Mouse (Mus musculus) lung, postnatal 10 days (tissue): ENCODE measurements at regions not wholly inside any gene's neighbourhood (a gene's known extent, or its start where the extent isn't known, plus 50 kb on each side); places are given as distances from the start of the nearest gene placed in this dataset.

Experiments
- DNase-seq: peaks from one replicate; pipeline ENCODE4 v3.0.0; 2021

DNA sequence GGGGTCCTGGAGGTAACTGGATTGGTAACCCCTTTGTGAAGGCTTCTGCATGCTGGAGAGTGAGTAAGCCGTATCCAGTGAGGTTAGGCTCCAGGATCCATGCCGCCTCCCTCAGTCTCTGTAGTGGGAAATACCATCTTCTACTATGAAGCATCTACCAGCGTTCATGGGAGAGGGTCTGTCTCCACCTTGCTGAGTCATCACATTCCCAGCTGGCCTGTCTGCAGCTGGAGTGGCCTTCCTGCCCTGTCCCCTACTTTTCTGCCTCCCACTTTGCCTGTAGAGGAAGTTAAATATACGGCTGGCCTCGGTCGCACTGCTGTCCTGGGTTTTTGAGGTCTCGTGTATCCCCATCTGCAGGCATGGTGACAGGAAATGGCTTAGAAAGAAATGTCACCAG, 78.0 kb upstream of the Sec14l1 start:
- no peak for DNase-seq

DNA sequence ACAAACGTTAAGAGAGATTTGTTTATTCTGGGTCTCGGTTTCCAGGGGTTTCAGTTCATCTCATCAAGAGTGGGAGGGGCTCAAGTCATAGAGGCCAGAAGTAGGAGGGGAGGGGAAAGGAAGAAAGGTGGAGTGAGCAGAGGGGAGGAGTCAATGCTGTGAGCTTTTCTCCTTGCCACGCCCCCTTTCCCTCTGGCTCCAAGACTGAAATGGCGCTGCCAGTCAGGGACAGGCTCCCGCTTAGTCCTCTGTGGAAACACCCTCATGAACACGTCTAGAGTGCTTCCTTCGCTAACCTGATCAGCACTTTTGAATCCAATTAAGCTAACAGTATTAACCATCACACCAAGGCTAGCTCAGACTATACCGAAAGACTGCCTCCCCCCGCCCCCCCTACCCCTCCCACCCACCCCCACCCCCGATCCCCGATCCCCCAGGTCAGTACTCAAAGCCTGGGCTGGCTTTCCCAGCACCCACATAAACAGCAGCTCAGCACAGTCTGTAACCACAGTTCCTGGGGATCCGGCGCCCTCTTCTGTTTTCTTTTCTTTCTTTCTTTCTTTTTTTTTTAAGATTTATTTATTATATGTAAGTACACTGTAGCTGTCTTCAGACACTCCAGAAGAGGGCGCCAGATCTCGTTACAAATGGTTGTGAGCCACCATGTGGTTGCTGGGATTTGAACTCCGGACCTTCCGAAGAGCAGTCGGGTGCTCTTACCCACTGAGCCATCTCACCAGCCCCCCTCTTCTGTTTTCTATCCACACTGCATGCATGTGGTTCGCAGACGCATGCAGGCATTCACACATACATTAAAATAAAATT, 76.5 kb upstream of the Sec14l1 start:
- peak; percentile 66 for DNase-seq

DNA sequence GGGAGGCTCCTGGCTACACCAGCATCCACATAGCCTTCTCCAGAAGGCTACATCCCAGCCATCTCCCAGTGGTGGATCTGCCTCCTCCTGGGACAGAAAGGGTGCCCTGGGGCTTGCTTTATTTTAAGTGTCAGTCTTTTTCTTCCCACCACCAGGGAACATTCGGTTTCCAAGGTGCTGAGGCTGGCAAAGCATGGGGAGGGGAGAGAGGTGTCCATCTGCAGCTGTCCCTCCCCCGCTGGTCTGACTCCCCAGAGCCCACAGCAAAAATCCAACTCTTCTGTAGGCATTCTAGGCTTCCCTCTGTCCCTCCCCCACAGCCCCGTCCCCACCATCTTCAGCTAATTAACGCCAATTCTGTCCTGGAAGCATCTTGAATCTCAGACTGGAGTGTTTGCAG, 74.1 kb upstream of the Sec14l1 start:
- no peak for DNase-seq

DNA sequence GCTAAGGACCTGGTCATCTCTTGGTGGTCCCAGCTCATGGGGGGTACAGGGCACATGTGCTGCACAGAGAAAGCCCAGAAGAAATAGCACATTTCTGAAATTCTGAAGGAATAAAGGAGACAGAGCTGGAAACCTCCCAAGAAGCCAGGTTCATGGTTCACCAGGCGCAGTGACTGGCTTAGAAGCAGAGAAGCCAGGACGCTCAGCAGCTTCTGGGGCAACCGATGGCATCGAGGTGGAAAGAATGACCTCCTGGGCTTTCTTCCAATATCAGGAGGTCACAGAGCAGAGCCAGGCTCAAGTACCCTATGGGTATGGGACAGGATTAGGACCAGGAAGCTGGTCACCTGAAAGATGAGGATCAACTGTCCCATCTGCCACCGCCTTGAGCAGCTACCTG, 72.6 kb upstream of the Sec14l1 start:
- DNase-seq: no peak

DNA sequence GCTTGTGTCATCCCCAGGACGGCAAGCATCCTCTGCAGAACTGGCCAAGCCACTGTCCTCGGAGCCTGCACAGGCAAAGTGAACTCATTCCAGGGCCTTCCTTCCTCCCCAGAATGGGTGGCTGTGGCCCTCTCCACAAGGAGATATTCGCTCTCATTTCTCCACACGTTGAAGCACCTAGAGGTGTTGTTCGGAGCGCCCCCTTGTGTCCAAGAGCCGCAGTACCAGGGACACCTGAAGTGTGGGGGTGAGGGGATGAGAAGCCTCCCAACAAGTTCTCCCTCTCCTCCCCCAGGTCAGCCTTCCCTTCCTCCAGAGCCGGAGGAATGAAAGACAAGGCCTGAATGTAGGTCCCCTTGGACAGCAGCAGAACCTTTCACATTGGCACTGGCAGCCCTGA, 71.4 kb upstream of the Sec14l1 start:
- DNase-seq: peak; percentile 69

DNA sequence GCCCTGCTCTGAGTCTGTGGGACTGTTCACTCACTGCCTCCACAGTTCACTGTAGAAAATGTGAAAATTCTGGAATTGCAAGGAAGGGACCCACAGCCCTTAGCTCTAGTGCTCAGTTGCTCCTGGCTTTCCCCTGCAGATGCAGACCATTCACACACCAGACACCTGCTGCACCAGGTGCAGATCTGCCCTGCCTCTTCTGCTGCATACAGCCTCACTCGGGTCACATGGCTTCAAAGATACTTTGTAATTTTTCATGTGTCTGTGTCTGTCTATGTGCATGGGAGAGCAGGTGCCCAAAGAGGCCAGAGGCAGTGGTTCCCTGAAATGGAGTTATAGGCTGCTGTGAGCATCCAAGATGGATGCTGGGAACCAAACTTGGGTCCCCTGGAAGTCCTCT, 70.2 kb upstream of the Sec14l1 start:
- DNase-seq: no peak

DNA sequence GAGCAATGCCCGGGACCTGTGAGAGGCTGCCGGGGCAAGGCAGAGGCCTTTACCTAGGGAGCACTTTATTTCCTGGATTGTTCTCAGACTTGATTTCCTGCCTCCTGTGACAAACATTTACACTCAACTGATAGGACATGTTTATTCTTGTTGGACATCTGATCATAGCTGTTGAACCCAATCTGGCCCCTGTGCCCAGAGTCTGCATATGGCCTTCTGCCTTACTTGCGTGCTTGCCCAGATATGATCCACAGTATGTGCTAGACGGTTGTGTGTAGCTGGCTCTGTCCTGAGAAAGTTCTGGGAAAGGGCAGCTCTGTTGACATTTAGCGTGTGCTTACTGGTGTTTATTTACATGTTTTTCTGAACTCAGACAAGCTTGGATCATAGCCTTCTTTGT, 68.3 kb upstream of the Sec14l1 start:
- DNase-seq: no peak

DNA sequence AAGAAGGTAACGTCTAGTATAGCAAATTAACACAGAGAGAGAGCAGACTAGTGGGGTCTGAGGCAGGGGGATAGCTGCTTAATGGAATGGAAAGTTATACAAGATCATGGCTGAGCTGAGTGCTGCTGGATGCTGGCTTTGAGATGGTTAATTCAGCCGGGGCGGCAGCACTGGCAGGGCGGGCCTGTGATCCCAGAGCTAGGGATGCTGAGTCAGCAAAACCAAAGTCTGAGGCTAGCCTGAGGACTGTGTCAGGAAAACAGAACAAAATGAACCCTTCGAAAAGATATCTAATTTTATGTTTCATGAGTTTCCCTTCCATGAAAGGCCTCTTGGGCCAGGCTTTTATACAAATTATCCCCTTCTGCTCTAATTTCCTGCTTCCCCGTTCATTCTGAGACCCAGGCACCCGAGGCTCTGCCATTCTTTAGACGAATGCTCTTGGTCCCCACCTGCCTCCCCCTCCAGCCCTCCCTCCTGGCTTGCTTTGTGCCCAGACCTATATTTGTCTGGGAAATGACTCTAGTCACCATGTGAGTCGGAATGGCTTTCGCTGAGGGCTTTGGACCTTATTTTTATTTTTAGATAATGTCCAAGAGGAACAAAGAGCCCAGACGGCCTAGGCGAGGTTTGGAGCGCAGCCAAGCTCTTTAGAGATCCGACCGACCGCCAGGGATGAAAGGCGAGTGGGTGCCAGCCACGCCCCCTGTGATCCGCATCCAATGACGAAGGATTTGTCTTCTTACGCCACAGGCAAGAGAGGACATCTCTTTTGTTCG, 67.6 kb upstream of the Sec14l1 start:
- DNase-seq: peak; percentile 88

DNA sequence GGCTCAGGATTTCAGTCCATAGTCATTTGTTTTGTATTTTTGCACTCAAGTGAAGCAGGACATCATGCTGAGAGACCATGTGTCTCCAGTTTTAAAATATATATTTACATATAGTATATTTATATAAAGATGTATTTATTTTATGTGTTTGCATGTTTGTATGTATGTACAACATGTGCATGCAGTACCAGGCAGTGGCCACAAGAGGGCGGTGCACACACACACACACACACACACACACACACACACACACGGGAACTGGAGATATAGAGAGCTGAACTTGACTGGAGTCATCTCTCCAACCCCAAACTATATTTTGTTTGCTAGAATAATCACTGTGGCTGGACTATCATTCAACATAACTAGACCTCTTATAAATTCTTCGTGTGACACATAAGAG, 66.1 kb upstream of the Sec14l1 start:
- DNase-seq: no peak

DNA sequence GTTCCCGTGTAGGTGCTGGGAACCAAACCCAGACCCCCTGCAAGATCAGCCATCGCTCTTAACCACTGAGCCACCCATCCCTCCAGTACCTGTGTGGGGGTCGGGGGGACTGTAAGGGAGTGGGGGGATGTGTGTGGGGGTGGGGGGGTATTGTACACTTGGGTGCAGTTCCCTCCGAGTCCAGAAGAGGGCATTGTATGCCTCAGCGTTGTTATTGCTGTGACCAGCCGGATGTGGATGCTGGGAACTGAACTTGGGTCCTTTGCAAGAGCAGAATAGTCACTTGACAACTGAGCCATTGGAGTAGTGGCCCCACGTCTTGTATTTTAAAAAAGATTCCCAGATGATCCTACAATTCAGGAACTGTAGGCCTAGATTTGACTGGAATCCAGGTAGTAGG, 64.2 kb upstream of the Sec14l1 start:
- DNase-seq: no peak

DNA sequence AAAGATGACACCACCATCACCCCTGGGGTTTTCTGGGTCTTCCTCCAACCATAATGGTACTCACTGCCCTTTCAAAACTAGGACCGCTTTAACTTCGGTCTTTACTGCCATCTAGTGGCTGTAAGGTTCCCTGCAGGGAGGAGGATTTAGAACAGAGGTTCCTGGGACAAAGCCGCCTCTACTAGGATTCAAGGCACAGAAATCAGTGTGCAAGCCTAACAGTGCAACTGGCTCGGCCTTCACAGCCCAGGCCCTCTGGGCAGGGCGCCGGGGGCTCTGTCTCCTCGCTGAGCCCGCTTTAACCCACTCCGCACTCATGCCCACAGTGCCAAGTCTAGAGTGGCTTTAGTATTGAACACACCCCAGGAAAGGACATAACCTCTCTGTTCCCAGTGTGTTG, 58.0 kb upstream of the Sec14l1 start:
- DNase-seq: peak; percentile 84

DNA sequence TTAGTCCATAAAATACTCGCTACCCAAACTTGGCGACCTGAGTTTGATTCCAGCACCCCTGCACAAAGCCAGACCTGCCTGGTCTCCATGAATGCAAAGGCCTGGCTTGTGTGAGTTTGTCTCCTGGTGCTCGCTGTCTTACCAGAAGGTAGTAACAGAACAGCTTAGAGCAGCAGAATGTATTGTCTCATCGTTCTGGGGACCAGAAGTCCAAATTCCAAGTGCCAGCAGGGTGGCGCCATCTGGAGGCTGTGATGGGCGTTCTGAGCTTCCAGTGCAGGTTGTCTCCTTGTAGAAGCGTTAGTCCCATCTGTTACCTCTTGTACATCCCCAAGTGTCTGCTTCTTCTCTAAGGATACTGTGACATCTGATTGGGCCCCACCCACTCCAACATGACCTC, 57.5 kb upstream of the Sec14l1 start:
- no peak for DNase-seq

DNA sequence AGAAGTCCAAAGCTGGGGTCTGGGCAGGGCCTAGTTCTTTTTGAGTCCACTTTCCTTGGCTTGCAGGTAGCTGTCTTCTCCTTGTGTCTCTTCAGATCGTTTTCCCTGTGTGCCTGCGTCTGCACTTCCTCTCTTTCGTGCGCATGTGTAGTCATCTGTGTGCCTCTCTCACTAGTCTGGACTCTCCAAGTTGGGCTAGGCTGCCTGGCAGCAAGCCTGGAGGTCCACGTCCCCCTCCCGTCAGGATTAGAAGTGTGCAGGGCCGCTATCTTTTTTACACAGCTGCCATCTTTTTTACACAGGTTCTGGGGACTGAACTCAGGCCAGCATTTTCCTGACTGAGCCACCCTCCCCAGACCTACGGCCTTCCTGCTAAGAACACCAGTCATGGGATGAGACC, 55.8 kb upstream of the Sec14l1 start:
- no peak for DNase-seq

DNA sequence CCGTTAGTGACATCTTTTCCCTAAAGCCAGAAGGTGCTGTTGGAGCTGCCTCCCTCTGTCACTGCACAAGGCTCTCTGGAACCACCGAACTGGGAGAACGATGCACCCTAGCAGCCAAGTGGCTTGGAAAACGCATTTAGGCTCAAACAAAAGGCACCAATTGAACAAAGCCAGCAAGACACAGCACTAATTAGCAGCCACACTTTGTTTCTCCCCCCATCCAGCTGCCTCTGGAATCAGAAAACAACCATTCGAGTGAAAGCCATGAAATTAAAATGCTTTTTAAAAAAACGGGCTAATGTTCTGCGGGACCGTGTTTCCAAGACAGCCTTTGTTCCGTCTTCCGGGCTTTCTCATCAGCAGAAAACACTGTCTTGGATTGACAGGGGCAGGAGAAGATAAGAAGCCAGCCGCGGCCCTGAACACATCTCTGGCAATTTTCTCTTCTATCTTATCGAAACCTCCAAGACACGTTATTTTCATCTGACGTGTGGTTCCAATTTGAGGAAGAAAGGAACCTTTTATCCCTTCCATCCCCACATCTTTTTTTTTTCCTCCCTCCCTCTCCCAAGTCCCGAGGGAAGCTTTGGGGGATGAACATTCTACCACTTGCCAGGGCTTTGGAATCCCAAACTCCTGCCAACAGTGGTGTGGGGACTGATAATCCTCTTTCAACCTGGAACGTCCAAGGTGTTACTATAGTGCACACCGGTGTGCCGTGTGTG, 54.8 kb upstream of the Sec14l1 start:
- no peak for DNase-seq

DNA sequence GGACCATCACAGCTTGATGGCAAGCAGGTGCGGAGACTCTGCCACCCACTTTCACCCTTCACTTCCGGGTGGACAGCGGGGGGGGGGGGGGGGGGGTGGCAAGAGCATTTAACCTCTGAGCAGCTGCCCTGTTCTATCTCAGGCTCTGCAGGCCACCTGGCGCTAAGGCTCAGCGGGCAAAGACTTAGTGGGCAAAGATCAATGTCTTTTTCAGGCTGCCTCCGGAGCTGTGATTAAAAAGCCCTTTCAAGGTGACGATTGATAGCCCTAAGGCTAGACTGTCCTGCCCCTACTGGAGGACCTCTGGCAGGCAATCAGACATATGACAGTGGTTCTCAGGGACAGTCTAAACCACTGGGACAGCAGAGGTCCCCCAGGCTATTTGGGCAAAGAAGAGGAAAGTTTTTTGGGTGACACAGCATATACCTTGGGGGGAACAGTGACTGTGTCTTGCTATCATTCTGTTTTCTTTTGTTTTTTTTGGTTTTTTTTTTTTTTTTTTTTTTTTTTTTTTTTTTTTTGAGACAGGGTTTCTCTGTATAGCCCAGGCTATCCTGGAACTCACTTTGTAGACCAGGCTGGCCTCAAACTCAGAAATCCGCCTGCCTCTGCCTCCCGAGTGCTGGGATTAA, 54.1 kb upstream of the Sec14l1 start:
- DNase-seq: no peak

DNA sequence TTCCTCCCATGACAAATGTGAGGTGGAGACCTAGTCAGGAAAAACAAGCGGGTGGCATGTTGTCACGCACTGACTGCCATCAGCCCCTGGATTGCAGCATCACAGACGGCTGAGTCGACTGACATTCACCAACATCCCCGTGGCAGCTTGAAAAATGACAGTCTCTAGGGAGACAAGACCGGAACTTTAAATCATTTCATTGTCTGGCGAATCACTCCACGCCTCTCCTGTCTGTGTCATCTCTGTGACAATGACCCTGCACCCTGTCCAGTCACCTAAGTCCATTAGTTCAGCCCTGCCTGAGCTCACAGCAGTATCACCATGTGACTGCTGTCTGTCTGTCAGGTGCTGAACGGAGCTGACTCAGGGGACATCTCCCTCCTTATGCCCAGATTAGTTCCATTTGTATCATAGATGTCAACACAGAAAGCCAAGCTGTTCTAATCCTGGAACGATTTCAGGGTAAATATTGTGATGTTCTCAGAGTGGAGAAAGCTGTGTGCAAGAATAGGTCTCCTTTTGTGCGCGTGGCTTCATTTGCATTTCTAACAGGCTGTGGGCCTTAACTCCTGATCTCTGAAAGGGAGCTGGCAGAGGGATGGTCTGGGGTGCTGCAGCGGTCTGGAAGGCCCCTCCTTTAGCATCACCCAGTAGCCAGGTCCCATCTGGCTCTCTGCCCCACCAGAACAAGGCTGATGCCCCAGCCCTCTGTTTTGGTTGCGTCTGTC, 52.0 kb upstream of the Sec14l1 start:
- DNase-seq: no peak
